Mouse (Mus musculus): ENCODE measurements around the gene Hand1. TPM values are rescaled to one million over a fixed set of nuclear protein-coding genes. Genes with fewer than 3 reads are reported as not detected.
A peak's percentile ranks its signal among the peaks of the same experiment; 100 is the strongest.
"Not testable (repeated sequence)": the region's sequence is repeated elsewhere in the genome, so short reads cannot be mapped to it uniquely, and the experiment has no call there.

The Hand1 gene
- total RNA-seq, 2 experiments from 2014 or later = not detected

DNA sequence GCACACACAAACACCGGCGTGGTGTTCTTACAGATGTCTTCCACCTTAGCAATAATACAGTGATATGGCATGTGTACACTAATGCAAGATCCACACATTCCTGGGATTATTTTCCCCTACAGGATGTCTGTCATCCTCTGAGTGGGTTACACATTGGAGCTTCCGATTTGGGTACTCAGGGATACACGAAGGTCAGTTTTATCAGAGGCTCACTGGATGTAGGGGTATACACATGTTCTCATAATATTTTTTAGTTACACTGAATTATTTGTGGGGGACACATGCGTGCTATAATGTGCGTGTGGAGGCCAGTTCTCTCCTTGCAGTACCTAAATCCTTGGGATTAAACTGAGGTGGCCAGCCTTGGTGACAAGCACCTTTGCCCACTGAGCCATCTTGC is 1.4 kb upstream of the Hand1 start:
- DNase-seq (ENCODE audit: low spot score in 2 of 2) = no peak

DNA sequence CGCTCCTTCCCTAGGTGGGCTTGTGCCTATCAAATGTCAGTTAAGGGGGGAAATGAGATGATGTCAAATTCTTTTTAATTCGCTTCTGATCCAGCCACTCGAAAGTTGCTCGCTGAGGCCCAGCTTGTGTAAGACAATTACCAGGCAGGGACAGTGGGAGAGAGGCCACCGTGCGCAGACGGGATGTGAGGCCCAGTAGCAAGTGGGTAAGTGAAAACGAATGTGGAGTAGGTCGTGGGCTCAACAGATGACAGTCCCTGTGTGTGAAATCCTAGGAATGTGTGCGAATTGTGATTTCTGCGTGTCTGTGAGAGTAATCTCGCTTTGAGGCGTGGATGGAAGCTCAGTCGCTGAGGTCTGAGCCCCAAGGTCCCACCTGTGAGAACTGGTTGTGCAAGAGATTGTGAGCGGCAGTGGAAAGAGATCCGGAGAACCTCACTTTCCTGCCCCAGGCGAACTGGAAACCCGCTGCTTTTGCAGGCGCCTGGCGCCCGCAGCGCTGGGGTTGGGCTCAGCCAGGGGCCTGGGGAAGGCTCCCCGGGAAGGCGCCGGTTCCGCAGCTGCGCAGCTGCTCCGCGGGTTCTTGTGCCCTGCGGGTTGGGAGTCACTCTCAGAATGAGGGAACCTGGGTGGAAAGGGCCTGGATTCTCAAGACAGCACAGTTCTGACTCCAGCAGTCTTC is 819 bp upstream of the Hand1 start:
- no peak for DNase-seq (ENCODE audit: low spot score in 2 of 2)

DNA sequence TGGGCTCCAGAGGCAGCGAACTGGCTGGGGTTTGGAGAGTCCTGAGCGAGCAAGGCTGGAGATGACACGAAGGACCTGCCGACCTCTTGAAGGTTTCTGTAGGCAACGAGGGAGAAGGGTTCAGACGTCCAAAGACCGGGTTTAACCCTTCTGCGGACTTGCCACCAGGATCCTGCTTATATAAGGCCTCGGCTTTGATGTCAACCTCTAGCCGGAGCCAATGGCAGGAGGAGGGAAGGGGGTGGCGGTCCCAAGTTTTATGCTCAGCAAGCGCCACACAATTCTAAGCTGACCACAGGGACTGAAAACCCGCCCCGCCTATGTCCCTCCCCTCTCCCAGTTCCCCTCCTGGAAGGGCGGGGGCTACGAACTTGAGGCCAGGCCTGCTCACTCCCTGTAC is 757 bp downstream of the Hand1 start:
- DNase-seq (ENCODE audit: low spot score in 2 of 2) = no peak

DNA sequence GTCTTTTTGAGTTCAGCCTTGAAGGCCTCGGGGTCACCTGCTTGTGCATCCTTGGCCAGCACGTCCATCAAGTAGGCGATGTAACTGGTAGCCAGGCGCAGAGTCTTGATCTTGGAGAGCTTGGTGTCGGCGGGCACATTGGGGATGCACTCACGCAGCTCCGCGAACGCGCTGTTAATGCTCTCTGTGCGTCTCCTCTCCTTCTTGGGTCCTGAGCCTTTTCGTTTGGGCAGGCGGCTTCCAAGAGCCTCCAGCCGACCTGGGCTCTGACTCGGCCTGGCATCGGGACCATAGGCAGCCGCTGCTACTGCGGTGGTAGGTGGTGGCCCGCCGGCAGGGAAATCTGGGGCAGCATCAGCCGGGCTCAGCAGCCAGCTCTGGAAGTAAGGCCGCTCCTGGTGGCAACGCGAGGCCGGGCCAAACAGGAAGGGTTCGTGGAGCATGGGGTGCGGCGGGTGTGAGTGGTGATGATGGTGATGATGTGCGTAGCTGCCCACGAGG is 1.3 kb downstream of the Hand1 start:
- no peak for DNase-seq (ENCODE audit: low spot score in 2 of 2)

DNA sequence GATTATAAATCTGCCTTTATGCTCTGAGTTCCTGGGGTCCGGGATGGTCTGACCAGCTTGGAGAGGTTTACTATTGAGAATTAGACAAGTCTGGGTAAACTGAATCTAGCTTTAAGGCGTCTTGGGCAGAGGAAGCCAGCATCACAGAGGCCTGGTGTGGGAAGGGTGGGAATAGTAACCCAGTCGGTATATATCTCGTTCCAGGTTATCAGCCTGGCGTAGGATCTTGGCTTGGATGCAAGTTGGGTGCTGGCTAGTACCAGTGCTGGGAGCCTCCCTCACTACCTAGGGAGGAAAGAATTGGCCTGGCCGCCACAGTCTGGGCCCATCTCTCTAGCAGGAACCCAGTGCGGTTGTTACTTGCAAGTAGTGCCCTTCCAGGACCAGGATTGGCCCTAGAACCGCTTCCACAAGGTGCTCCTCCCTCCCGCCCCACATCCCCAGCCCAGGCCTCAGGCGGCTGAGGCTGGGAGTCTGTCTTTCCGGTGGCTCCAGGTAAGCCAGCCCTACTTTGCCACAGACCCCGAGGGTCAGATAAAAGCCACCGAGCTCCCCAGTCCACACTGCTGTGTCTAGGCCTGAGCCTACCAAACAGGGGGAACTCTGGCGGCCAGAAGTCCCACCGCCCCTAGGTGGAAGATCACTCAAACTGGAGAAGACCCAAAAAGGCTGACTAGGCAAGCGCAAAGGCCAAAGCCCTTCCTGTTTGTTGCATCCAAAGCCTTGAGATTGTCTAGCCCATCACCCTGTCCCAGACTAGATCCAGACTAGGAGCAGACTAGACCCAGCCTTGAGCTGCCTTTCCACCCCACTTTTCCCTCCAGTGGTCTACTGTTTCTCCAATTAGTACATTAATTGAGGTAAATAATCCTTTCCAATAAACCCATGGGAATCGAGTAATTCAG is 2.5 kb downstream of the Hand1 start:
- DNase-seq (ENCODE audit: low spot score in 2 of 2) = no peak

DNA sequence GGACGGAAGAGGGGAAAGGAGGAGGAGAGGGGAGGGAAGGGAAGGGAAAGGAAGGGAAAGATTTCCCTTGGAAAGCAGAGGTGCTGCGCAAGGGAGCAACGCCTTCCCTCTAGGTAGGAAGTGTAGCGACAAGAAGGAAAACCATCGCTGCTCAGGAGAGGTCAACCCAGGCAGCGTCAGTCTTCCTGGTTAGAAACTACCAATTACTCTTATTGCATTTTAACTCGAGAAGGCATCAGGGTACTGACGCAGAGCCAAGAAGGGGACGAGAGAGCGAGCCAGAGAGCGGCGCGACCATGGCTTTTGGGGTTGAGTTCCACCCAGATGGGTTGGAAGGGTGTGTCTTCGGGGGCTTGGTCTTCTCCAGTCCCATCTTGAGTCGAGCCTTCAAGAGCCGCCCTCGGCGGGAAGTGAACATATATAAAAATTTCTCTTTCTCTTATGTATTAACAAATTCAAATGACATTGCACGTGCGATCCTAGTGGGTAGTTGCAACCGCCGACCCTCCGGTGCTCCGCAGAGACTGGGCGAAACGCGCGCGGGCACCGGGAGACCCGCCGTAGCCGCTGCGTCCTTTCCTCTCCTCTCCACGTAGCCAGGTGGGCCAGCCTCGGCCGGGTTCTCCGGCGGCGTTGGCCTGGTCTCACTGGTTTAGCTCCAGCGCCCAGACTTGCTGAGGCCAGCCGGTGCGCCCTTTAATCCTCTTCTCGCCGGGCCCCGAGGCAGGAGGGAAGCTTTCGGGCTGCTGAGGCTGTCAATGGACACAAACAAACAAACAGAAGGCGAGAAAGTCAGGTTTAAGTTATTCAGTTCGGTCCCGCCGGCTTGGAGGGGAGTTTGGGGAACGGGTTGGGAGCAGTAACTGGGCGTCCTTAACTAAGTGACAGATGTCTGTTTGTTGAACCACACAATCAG is 3.4 kb downstream of the Hand1 start:
- DNase-seq (ENCODE audit: low spot score in 2 of 2) = no peak

DNA sequence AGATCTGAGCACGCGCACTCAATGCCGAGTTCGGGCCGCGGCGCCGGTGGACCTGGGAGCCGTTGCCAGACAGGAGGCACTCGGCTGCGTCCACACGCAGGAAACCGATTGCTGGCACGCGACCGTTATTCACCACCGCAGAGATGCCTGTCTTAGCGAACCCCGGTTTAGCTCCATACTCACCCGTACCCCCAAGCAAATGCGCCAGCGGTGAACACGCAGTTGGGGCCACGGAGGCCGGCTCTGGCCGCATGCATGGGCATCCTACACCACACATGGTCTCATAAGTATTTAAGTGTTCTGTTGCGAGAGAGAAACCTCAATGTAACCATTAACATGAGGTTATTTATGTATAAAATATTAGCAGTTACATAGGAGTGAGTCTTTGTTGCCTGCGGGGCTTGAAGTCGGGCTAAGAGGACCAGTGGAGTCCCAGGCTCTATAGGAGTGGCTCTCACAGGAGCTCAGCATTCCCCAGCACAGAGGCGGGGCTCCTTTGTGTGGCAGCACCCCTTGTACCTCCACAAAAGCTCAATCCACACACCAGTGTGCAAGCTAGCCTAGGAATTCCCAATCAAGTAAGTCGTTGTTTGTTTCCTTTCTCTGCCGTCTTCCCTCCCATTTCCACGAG is 4.6 kb downstream of the Hand1 start:
- DNase-seq (ENCODE audit: low spot score in 2 of 2) = no peak

DNA sequence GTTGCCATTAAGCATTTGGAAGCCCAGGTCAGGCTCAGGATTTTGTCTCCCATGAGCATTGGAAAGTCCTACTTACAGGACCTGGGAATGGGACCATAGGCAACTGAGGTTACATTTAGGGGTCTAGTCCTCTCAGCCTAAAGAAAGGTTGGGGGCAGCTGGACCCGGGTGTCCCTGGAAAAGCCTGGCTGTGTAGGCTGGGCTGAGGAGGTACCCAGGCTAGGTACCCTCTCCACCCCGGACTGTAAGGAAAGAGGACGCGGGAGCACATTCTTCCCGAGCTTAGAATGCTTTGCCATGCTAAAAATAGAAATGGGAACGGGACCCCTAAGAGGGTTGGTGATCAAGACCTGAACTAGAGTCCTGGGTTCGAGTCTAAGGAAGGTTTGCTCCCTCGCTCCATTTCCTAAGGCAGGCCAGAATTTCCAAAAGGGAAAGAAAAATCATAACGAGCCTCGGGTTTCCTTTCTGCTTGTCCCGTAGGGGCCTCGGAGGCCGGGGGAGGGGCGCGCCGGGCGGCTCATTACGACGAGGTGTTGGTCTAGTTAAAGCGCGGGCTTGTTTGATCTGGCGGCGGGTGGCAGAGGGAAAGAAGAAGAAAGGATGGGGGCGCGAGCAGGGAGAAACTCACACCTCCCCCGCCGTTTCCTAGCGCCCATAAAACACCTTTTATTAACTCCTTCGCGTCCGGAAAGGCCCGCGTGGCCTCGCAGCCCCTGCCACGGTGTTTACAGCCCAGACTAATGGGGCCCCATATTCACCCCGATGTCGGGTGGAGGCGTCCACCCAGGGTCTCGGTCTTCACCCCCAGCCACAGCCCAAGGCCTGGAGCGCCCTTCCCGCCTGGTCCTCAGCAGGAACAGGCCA is 5.3 kb downstream of the Hand1 start:
- DNase-seq (ENCODE audit: low spot score in 2 of 2) = no peak

DNA sequence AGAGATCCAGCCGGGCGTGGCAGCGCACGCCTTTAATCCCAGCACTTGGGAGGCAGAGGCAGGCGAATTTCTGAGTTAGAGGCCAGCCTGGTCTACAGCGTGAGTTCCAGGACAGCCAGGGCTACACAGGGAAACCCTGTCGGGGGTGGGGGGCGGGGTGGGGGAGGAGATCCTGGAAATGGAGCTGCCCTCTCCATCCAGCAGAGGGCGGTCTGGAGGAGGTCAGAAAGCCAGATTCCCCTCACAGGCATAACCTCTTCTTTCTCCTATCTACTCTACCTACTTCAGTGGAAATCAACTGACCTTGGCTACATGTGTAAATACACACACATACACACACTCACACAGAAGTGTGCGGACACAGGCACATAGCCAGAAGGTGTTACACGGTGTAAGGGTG is 7.4 kb downstream of the Hand1 start:
- DNase-seq (ENCODE audit: low spot score in 2 of 2) = not testable (repeated sequence)

DNA sequence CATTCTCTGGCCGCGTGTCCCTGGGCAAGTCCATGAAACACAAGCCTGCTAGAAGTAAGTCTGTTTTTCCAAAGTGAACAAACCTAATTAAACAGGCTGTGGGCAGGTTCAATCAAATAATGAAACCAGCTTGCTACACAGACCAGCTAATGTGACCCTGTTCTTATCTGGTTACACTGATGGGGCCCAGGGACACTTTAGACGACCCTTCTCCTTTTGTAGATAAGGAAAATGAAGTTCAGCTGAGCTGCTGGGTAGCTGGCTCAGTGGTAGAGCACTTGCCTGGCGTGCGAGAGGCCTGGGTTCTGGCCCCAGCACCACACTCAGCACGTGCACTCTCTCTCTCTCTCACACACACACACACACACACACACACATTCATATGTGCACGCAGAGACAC is 8.9 kb downstream of the Hand1 start:
- DNase-seq (ENCODE audit: low spot score in 2 of 2) = no peak

DNA sequence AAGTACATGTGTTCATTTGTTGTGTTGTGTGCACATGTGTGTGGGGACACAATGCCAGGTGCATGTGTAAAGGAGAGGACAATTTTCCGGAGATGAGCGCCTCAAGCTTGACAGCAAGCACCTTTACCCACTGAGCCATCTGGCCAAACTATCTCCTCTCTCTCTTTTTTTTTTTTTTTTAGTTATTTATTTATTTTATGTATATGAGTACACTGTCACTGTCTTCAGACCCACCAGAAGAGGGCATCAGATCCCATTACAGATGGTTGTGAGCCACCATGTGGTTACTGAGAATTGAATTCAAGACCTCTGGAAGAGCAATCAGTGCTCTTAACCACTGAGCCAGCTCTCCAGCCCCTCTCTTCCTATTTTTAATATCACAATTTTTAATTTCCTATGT is 9.5 kb downstream of the Hand1 start:
- not testable (repeated sequence) for DNase-seq (ENCODE audit: low spot score in 2 of 2)

DNA sequence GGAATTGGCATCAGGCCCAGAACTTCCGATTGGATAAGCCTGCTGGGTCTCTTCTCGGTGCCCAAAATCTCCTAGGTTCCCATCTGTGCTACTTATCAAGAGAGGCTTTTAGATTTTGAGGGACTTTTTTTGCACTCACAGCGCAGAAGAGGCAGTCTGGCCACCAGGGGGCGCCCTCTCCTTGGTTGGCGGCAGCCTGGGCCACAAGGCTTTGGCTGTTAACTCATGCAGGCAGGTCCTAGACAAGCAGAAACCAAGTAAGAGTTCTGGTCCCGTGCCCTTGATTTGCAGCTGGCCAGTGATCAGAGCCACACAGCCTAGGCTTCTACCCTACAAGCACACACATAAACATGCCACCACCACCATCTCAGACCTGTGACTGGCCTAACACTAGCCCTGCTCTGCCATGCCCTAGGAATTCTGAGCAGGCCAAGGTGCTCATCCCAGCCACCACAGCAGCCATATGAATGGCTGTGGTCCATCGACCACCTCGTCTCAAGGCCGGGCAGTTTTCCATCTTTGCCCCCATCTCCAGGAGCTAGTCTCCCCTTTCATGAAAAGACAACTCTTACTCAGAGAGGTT is 12.5 kb downstream of the Hand1 start:
- peak; percentile 84 to 86 for DNase-seq (ENCODE audit: low spot score in 2 of 2)

DNA sequence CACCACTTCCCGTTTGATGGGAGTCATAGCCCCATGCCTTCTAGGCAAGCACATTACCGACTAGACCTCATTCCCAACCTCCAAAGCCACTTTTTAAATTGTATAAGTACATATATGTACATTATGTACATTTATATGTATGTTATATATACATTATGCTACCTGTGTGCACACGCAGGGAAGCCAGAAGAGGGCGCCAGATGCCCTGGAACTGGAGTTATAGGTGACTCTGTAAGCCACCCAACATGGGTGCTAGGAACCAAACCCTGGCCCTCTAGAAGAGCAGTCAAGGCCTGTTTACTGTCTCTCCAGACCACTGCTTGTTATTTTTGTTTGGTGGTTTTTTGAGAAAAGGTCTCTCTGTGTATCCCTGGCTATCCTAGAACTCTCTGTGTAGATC is 14.4 kb downstream of the Hand1 start:
- DNase-seq (ENCODE audit: low spot score in 2 of 2) = no peak

DNA sequence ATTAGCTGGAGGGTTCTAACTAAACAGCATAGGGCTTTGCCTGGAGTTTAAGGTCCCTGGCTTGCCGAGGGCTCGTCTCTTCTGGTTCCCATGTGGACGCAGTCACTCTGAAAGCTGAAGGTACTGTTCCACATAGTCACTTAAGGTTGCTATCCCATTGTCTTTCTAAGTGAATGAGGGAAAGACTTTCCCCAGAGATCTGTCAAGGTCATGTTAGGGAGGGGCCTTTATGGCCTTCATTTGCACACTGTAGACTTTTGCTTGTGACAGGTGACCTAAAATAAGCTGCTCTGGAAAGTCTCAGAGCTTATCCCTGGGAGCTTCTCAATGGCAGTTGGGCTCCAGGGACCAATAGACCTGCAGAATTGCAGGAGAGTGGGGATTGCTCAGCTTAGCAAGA is 19.0 kb downstream of the Hand1 start:
- DNase-seq (ENCODE audit: low spot score in 2 of 2) = no peak

DNA sequence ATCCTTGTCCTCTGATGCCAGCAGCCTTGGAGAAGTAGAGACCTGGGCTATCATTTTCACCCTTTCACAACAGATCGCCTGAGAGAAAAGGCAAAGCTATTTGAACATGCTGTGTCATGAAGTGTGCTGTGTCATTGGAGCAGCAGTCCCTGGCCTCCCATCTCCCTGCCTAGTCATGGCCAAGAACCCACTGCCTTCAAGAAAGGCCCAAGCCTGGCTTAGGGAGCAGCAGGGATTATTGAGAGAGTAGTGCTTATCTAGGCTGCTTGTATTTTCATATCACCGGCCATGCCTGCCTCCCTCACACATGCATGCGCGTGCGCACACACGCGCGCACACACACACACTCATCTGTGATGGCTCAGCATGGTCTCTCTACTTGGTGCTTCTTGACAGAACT is 20.4 kb downstream of the Hand1 start:
- DNase-seq (ENCODE audit: low spot score in 2 of 2) = no peak

DNA sequence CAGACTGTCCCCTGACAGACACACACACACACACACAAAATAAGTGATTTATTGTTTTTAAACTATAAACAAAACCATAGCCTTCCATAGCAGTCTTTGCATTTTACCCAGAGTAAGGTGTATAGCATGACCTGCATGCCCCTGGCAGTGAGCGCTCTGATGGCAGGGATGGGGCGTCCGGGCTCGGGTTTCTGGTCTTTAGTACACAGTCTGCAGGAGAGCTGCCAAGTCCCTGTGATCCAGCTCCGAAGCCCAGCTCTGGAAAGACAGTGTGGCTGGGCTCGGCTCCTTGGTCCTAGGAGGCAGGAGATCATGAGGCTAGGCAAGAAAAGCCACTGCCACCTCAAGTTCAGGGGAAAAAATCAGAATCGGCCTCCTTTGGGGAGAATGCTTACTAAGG is 21.6 kb downstream of the Hand1 start:
- DNase-seq (ENCODE audit: low spot score in 2 of 2) = peak in 1 of 2 experiments; percentile 35

DNA sequence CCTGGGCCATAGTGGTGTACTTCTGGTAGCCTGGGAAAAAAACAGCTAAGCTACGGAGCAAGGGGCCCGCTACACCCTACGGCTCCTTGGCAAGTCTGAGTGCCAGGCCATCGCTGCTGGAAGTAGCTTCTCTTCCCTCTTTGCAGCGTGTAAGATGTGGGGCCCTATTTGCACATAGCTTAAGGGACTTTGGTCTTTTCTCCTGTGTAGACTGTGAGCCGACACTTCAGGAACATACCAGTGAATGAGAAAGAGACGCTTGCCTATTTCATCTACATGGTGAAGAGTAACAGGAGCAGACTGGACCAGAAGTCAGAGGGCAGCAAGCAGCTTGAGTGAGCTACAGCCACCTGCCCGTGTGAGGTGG is 22.9 kb downstream of the Hand1 start:
- no peak for DNase-seq (ENCODE audit: low spot score in 2 of 2)

DNA sequence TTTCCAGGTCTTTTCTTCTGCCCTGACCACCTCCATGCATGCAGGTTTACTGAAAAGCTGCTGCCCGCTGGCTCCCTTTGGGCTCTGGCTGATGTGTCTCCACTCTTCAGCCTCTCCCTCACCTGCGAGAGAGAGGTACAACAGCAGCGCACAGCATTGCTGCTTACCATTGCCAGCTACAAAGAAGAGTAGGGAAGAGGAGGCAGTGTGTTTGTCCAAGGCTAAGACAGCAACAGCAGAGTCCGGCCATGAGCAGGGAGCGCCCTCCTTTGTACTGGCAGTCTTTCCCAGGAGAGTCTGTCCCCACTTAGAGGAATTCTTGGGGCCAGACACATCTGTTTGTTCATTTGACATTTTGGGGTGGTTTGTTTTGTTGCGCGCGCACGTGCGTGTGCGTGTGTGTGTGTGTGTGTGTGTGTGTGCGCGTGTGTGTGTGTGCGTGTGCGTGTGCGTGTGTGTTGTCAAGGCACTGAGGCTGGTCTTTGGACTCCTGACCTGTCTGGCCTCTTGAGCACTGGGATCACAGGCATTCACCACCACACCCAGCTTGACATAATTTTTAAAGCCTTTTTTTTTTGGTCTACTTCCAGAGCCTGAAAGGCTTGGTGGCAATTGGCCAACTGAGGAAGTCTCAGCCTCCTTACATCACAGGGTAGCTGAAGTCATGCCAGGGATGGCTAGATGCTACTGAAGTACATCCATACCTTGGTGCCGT is 23.4 kb downstream of the Hand1 start:
- DNase-seq (ENCODE audit: low spot score in 2 of 2) = no peak

DNA sequence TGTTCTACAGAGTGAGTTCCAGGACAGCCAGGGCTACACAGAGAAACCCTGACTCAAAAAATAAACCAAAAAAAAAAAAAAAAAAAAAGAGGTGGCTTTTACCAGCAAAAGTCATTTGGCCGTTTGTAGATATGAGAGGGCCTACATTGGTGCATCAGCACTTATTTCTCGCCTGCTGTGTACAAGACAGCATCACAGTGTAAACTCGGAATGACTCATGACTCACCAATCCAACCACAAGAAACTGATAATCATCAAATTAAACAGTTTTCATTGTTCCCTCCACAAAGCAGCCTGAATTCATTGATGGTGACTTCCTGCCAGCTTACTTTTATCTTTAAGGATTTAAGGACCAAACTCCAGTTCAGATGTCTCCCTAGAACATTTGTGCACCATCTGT is 27.6 kb downstream of the Hand1 start:
- no peak for DNase-seq (ENCODE audit: low spot score in 2 of 2)

Measured in gastrocnemius, postnatal 4 days (tissue).